Mouse (Mus musculus) heart, embryonic 10.5 days (tissue): Measurements from ENCODE around the gene Sult4a1. TPM values are rescaled to one million over a fixed set of nuclear protein-coding genes. Genes with fewer than 3 reads are reported as not detected.
A peak's percentile ranks its signal among the peaks of the same experiment; 100 is the strongest.

Experiments used
- DNase-seq: peaks from one replicate; pipeline ENCODE4 v3.0.0-alpha.2; 2017; ENCODE audit warnings: low spot score
- H3K27ac ChIP-seq: fragments of 300-500 bp; sonication (generic); 2 replicates; pipeline ENCODE4 v1.5.1; 2016; ENCODE audit warnings: mild to moderate bottlenecking
- H3K27me3 ChIP-seq: fragments of 300-500 bp; sonication (generic); 2 replicates; pipeline ENCODE4 v1.6.1; 2016; ENCODE audit warnings: mild to moderate bottlenecking; ENCODE audit not compliant: poor library complexity, insufficient read depth, severe bottlenecking
- H3K36me3 ChIP-seq: fragments of 300-500 bp; sonication (generic); 2 replicates; pipeline ENCODE4 v1.6.1; 2016; ENCODE audit warnings: mild to moderate bottlenecking, moderate library complexity
- H3K4me1 ChIP-seq: fragments of 300-500 bp; sonication (generic); 2 replicates; pipeline ENCODE4 v1.6.1; 2016; ENCODE audit warnings: mild to moderate bottlenecking
- H3K4me3 ChIP-seq: fragments of 300-500 bp; sonication (generic); 2 replicates; pipeline ENCODE4 v1.5.1; 2016; ENCODE audit warnings: mild to moderate bottlenecking, moderate library complexity
- H3K9me3 ChIP-seq: fragments of 300-500 bp; sonication (generic); 2 replicates; pipeline ENCODE4 v1.6.1; 2016; ENCODE audit warnings: mild to moderate bottlenecking, moderate library complexity
- WGBS: fragments of 180-500 bp; shearing (Covaris S2); methylation state at CpG from one replicate; pipeline ENCODE4 v1.1.7; 2016; 5-methylcytosine and 5-hydroxymethylcytosine counted together
- polyA plus RNA-seq: library from polyadenylated mRNA; unstranded; fragments of >200 nt; fragmentation: Nextera tagmentation; extraction: Ambion mirVana; gene quantifications from 2 replicates; pipeline ENCODE4 v1.2.1, GENCODE M21; 2016

Sult4a1 gene
- 0.86 and 1.8 TPM in 2 replicates for polyA plus RNA-seq

DNA sequence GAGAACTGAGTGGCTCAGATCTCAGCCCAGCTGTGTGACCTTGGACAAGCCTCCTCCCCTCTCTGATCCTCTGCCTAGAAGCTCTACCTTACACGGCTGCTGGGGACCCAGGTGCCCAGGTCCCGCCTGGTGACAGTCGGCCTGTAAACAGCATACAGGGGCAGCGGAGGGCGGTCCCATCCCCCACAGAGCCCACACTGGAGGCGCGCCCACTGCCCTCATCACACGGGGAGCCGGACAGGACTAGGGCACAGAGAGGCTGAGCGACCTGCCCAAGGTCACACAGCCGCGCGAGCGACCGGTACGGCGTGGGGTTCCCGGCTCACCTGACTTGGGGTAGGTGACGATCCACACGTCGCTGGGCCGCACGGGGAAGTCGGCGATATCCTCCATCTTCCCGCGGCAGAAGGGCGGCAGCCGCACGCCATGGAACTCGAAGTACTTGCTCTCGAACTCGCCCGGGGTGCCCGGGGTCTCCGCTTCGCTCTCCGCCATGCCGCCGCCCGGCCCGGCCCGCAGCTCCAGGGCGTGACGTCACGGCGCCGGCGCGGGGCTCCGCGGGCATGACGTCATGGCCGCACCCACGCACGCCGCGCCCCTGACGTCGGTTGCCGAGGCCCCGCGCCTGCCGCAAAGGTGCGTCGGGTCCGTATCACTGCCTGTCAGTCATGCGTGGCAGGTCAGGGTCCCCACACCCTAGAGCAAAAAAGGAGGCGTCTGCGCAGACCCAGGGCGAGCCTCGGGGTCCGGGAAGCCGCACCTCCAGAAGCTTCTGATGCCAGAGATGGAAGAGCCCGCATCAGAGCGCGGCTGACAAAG lies at the start of gene Sult4a1:
Gene Sult4a1 (minus strand): TSS at position 650 of the 819 bp plus-strand sequence.
- no peaks in the 10 kb centered on the region for H3K9me3 ChIP-seq
- WGBS, result 1% methylated on average over 77 of the region's 77 CpGs
- no peaks in the 10 kb centered on the region for H3K36me3 ChIP-seq
- peak within 1 kb of the TSS; percentile 64 for H3K4me3 ChIP-seq
- peaks cover 8% of the 10 kb centered on the region for H3K4me1 ChIP-seq
- peaks cover 58% of the 10 kb centered on the region for H3K27me3 ChIP-seq
- H3K27ac ChIP-seq, result no peak within 1 kb of the TSS
- no peak for DNase-seq

DNA sequence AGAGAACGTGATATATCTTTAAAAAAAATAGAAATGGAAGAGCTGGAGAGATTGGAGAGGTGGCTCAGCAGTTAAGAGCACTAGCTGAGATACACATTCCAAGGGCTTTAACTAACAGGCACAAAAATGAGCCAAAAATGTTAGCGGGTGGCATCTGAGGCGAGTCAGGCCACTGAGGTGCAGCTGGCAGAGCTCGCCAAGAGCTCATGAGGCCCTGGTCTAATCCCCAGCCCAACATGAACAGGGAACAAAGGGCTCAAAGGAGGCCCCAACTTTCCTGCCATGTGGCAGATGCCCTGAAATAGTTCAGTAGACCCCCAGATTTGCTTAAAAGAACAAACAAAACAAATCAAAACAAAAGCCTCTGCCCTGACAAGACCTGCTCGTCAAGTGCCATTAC lies 35.4 kb upstream of the Sult4a1 start:
- no peaks in the 10 kb centered on the region for H3K27me3 ChIP-seq
- no peak for DNase-seq
- no peak overlapping the region for H3K4me3 ChIP-seq
- WGBS, result 66% methylated on average over 5 of the region's 5 CpGs
- H3K27ac ChIP-seq, result no peak overlapping the region
- H3K36me3 ChIP-seq, result no peaks in the 10 kb centered on the region
- no peaks in the 10 kb centered on the region for H3K9me3 ChIP-seq
- peaks cover 15% of the 10 kb centered on the region for H3K4me1 ChIP-seq

DNA sequence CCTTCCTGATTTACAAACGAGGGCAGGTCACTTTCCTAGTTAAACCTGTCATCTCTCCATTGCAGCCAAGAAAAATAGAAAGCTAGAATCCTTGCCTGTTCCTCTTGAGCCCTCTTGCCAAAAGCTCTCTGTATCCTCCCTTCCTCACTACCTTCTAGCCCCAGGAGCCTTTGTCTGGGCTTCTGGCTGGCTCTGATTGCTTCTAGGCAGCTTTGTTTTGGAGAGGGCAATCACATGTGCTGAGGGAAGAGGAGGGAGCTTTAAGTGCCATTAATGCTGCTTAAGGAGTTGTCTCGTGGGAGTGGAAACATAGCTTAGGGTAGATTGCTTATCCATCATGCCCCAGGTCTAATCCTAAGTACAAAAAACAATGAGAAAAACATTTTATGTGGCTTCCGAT lies 34.6 kb upstream of the Sult4a1 start:
- no peaks in the 10 kb centered on the region for H3K27me3 ChIP-seq
- H3K9me3 ChIP-seq, result no peaks in the 10 kb centered on the region
- no peak overlapping the region for H3K4me3 ChIP-seq
- no peak overlapping the region for H3K27ac ChIP-seq
- no peaks in the 10 kb centered on the region for H3K36me3 ChIP-seq
- no peak for DNase-seq
- H3K4me1 ChIP-seq, result peaks cover 15% of the 10 kb centered on the region
- WGBS, result 58% methylated on average over 3 of the region's 3 CpGs

DNA sequence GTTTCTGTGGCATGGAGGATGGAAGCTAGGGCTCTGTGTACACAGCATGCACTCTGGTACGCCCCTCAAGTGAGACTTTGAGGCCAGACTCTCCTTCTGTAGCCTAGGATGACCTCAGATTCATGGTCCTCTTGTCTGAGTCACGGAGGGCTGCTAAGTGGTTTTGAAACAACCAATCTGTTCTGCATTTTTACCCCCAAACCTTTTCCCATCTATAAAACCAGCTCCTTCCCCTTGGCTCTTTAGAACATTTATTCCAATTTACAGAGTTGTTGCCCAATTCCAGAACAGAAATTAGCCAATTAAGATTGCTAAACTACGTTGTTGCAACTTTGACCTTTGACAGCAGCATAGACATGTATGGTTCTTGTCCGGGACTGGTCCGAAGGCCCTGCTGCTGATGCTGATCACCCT lies 34.0 kb upstream of the Sult4a1 start:
- Histone ChIP-seq H3K4me1 (peaks cover 15% of the 10 kb centered on the region), H3K4me3 (no peak overlapping the region), H3K36me3 (no peaks in the 10 kb centered on the region), H3K27ac (no peak overlapping the region), H3K9me3 (no peaks in the 10 kb centered on the region), H3K27me3 (no peaks in the 10 kb centered on the region)
- 82% methylated on average over 5 of the region's 5 CpGs for WGBS
- no peak for DNase-seq

DNA sequence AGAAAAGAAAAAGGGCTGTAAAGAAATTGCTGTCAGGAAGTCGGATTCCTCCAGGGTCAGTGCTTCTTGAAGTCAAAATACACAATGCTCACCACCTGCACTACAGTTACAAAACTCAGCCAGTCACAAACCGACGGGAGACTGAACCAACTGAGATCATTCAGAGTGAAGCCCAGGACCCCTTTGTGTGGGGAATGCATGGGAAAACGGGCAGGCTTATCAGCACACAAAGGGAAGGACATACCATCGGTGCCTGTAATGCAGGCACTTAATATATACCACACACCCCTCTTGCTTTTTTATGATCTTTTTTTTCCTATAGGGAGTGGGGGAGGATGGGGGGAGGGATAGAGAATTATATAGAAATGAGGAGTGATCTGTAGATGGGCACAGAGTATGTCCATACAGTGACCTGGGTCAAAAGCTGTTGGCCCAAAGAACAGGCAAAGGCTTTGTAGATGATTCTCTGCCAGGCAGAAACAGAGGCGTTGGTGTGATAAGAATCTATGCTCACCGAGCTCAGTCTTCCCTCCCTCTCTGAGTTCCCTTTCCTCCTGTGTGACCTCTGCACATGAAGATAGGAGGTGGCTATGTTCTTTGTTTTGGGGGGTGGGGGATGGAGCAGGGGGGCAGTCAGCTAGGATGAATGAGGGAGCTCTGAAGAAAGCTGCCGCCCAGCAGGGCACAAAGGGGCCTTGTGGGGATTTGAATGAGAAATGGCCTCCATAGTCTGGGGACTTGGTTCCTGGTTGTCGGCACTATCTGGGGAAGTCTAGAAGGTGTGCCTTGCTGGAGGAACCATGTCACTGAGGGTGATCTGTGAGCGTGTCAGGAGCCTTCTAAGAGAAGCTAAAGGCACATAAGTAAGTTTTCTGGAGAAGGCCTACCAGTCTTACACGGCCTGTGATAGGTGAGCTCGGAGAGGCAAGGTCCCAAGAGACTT lies 31.2 kb upstream of the Sult4a1 start:
- Histone ChIP-seq H3K4me1 (peaks cover 24% of the 10 kb centered on the region), H3K36me3 (no peaks in the 10 kb centered on the region), H3K27ac (no peak overlapping the region), H3K27me3 (0 out of 2 replicates have a peak, but pooled peaks cover 5% of the 10 kb centered on the region), H3K4me3 (no peak overlapping the region), H3K9me3 (no peaks in the 10 kb centered on the region)
- no peak for DNase-seq
- WGBS, result 36% methylated on average over 12 of the region's 12 CpGs

DNA sequence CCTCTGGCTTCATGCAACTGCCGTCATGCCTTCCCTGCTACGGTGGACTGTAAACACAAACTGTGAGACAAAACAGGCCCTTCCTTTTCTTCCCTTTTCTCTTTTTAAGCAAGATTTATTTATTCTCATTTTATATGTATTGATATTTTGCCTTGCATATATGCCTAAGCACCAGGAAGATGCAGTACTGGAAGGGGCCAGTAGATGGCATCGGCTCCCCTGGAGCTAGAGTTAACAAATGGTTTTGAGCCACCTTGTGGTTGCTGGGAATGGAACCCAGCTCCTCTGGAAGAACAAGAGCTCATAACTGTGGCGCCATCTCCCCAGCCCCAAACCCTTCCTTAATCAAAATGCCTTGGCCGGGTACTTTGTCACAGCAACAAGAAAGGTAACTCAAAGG lies 29.9 kb upstream of the Sult4a1 start:
- H3K4me3 ChIP-seq, result no peak overlapping the region
- WGBS, result 80% methylated on average over 5 of the region's 5 CpGs
- no peaks in the 10 kb centered on the region for H3K36me3 ChIP-seq
- H3K27me3 ChIP-seq, result 0 out of 2 replicates have a peak, but pooled peaks cover 5% of the 10 kb centered on the region
- no peak overlapping the region for H3K27ac ChIP-seq
- peaks cover 24% of the 10 kb centered on the region for H3K4me1 ChIP-seq
- H3K9me3 ChIP-seq, result no peaks in the 10 kb centered on the region
- no peak for DNase-seq

DNA sequence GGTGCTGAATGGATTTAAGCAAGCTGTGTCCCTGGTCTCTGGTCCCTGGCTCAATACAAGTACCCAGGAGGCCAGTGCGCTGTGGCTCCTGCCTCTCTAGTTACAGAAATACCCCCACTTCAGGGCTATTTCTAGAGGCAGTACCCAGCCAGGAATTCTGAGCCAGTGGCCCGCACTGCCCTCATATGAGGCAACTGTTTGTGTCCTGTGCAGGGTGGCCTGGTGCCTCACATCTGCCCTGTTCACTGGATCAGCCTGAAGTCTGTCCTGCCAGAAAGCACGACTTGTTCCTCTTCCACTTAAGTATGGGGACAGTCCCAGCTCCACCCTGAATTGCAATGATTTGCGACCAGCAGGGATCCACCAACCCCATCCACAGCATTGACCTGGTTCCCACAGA lies 27.9 kb upstream of the Sult4a1 start:
- H3K9me3 ChIP-seq, result no peaks in the 10 kb centered on the region
- 47% methylated on average over 4 of the region's 4 CpGs for WGBS
- no peak overlapping the region for H3K4me3 ChIP-seq
- H3K36me3 ChIP-seq, result no peaks in the 10 kb centered on the region
- H3K27ac ChIP-seq, result no peak overlapping the region
- peaks cover 23% of the 10 kb centered on the region for H3K4me1 ChIP-seq
- no peak for DNase-seq
- H3K27me3 ChIP-seq, result peaks cover 5% of the 10 kb centered on the region; the same call in 1 of the 2 replicates

DNA sequence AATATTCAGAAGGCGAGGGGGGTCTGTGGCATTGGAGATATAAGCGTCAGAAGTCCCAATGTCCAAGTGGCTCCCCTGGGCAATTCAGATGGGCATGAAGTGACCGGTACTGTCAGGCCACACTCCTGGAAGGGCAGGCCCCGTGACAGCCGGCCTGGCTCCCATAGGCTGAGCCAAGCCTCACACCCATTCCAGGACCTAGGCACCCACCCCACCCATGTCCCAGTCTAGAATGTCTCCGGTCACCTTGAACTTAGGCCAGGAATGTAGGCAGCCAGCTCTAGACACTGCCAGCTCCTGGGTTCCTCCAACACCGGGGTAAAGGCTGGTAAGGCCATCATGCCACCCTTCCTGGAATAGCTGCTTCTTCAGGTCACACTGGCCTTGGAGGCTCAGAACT lies 26.4 kb upstream of the Sult4a1 start:
- H3K36me3 ChIP-seq, result no peaks in the 10 kb centered on the region
- H3K27me3 ChIP-seq, result peaks cover 13% of the 10 kb centered on the region; the same call in 1 of the 2 replicates
- WGBS, result 89% methylated on average over 7 of the region's 7 CpGs
- no peaks in the 10 kb centered on the region for H3K9me3 ChIP-seq
- peaks cover 20% of the 10 kb centered on the region for H3K4me1 ChIP-seq
- no peak overlapping the region for H3K4me3 ChIP-seq
- no peak overlapping the region for H3K27ac ChIP-seq
- DNase-seq, result no peak

DNA sequence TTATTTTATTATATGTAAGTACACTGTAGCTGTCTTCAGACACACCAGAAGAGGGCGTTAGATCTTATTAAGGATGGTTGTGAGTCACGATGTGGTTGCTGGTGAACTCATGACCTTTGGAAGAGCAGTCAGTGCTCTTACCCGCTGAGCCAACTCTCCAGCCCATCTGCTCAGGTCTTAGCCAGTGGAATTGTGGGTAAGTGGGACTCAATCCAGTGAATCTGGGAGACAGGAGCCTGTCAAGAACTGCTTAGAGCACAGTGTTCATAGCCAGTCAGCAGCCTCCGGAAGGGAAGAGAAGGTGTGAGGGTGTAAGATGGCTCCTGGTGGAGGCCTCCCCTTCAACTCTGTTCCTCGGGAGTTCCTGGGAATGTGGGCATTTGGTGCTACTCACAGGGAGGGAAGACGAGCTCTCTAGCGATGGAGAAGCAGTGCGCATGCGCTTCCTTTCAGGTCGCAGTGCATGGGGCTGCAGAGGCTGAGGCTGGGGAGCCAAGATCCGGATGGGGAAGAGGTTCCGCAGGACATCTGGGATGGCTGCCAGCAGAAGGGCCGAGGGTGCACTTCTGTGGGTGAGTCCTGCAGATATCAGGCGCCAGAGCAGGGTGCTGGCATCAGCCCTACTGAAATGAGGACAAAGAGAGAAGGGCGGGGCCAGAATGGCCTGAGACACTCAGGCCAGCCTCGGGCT lies 25.7 kb upstream of the Sult4a1 start:
- H3K9me3 ChIP-seq, result no peaks in the 10 kb centered on the region
- no peaks in the 10 kb centered on the region for H3K36me3 ChIP-seq
- no peak overlapping the region for H3K4me3 ChIP-seq
- DNase-seq, result no peak
- 0 out of 2 replicates have a peak, but pooled peaks cover 15% of the 10 kb centered on the region for H3K4me1 ChIP-seq
- H3K27me3 ChIP-seq, result peaks cover 15% of the 10 kb centered on the region; the same call in 1 of the 2 replicates
- 48% methylated on average over 16 of the region's 16 CpGs for WGBS
- H3K27ac ChIP-seq, result no peak overlapping the region

DNA sequence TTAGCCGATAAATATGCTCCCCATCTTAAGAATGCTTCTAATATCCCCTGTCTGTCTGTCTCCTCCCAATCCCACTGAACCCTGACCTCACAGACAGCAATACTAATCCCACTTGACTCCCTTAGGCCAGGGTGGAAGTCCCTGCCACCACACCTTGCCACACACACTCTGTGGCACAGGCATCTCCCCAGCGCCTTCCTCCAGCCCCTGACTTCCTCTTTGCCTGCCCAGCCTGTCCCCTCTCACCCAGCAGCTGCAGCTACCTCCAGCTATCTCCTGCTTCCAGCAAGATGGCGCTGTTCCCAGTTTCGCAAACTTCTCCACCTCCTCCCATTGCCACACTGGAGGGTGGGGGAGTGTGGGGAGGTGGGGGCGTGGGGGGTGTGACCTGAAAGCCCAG lies 21.3 kb upstream of the Sult4a1 start:
- Histone ChIP-seq H3K4me1 (0 out of 2 replicates have a peak, but pooled peaks cover 7% of the 10 kb centered on the region), H3K36me3 (no peaks in the 10 kb centered on the region), H3K9me3 (no peaks in the 10 kb centered on the region), H3K4me3 (no peak overlapping the region), H3K27me3 (peaks cover 20% of the 10 kb centered on the region; the same call in 1 of the 2 replicates), H3K27ac (no peak overlapping the region)
- no peak for DNase-seq
- 31% methylated on average over 5 of the region's 5 CpGs for whole genome bisulfite sequencing

DNA sequence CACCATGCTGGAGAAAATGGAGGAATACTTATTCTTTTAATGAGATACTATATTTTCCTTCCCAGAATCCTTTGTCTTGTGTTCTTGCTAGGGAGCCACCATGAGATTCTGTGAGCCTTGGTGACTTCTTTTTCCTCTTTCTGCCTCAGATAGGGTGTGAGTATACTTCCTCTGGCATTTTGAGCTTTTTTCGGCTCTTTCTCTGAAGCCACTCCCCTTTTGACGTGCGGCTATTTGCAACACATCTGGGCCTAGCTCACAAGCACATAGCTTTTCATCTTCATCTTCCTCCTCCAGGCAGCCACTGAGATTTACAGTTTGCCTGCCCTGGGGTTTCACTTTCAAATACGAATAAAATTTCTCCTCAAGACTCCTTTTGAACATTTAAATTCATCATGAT lies 20.9 kb upstream of the Sult4a1 start:
- no peaks in the 10 kb centered on the region for H3K9me3 ChIP-seq
- H3K27me3 ChIP-seq, result peaks cover 20% of the 10 kb centered on the region; the same call in 1 of the 2 replicates
- H3K4me1 ChIP-seq, result 0 out of 2 replicates have a peak, but pooled peaks cover 4% of the 10 kb centered on the region
- no peak overlapping the region for H3K4me3 ChIP-seq
- no peak for DNase-seq
- WGBS, result 62% methylated on average over 4 of the region's 4 CpGs
- no peaks in the 10 kb centered on the region for H3K36me3 ChIP-seq
- H3K27ac ChIP-seq, result no peak overlapping the region

DNA sequence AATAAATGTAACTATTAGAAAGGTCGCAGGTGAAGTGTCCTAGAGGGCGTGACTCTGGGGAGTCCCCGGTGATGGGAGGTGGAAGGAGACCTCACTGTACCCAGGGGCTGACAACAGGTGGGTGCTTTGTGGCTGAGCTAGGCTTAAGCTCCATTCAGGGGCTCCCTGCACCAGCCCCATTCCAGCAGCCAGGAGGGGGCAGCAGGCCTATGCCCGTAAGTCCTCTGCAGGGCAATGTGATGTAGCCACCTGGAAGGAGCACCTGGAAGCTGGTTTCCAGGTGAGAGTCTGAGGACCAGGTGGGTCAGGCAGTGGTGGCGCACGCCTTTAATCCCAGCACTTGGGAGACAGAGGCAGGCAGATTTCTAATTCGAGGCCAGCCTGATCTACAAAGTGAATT lies 18.5 kb upstream of the Sult4a1 start:
- DNase-seq, result no peak
- 55% methylated on average over 7 of the region's 7 CpGs for WGBS
- Histone ChIP-seq H3K27ac (no peak overlapping the region), H3K4me3 (no peak overlapping the region), H3K9me3 (no peaks in the 10 kb centered on the region), H3K4me1 (no peaks in the 10 kb centered on the region), H3K36me3 (no peaks in the 10 kb centered on the region), H3K27me3 (peaks cover 29% of the 10 kb centered on the region; the same call in 1 of the 2 replicates)
